9 mouse cellular contexts compared by ENCODE assay signal in the genomic region with DNA sequence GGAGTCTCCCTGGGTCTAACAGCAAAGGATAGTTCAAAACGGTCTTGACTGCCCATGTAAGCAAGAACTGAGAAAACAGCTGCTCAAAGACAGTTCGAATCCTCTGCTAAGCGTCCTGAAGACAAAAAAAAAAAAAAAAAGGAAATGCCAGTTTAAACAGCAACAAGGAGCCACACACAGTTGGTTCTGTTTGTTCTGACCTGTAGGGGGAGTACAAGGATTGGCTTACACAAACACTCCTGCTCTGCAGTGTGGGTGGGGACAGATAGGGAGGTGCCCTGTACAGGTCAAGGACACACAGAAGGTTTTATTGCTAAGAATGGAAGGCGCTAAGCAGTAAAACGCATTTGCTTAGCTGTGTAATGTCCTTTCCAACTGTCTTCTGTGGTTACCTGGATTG. TPM values are rescaled to one million over a fixed set of nuclear protein-coding genes. Genes with fewer than 3 reads are reported as not detected.
DNase-seq lines count a peak whose midpoint lies in the region; ATAC-seq and TF ChIP-seq lines count a peak whose summit lies in the region.
"Had no signal": no experiment of that assay in that cellular context is flagged by ENCODE, and none has a peak within 500 bp of the region (broad histone marks: within the 10 kb centered on the region; RNA-seq: fewer than 3 reads in every experiment).

No protein-coding gene starts in this region.

- DNase-seq in gastrocnemius, postnatal 14 days, result peak; percentile 6
- no peak for DNase-seq in gastrocnemius, adult 8-10 months (ENCODE audit: low spot score in 2 of 2)
- peak; percentile 52 for DNase-seq in adrenal gland, adult 8-10 months
- peak; percentile 45 for DNase-seq in heart, postnatal 0 days (ENCODE audit: low spot score)
- no peak for DNase-seq in liver, embryonic 11.5 days (ENCODE audit: low spot score)
- DNase-seq in spleen, postnatal 36 days (ENCODE audit: low spot score in 2 of 2), result peak; percentile 66 to 74
- DNase-seq in left cerebral cortex, adult 18-20 months (ENCODE audit: low spot score in 2 of 2), result no peak

- no peaks in the 10 kb centered on the region for H3K4me1 ChIP-seq in heart, postnatal 0 days (ENCODE audit: control insufficient read depth, insufficient read depth)
- no peaks in the 10 kb centered on the region for H3K4me1 ChIP-seq in liver, embryonic 11.5 days (replicated peaks; ENCODE audit: control insufficient read depth, insufficient read depth, low read length)

- no peaks in the 10 kb centered on the region for H3K9me3 ChIP-seq in heart, postnatal 0 days (replicated peaks; ENCODE audit: control insufficient read depth, low read length)
- H3K9me3 ChIP-seq in liver, embryonic 11.5 days (ENCODE audit: control insufficient read depth, low read length), result no peaks in the 10 kb centered on the region
- H3K9me3 ChIP-seq: megakaryocyte, embryonic 14.5 days had no signal

- H3K4me2 ChIP-seq in heart, postnatal 0 days (ENCODE audit: low read depth, low read length), result no peak overlapping the region
- H3K4me2 ChIP-seq in liver, embryonic 11.5 days, result no peak overlapping the region

- H3K27ac ChIP-seq in heart, postnatal 0 days (ENCODE audit: low read depth), result no peak overlapping the region
- H3K27ac ChIP-seq in liver, embryonic 11.5 days (ENCODE audit: low read depth, low read length), result no peak overlapping the region

- TF ChIP-seq EP300 in heart, postnatal 0 days (IDR thresholded peaks at IDR 0.05; ENCODE audit: low read depth), result no peak

- WGBS in heart, postnatal 0 days, result 29% methylated on average over 5 of the region's 5 CpGs
- 24% methylated on average over 5 of the region's 5 CpGs for WGBS in liver, embryonic 11.5 days

- no peak overlapping the region for H3ac ChIP-seq in C2C12 (ENCODE audit: control insufficient read depth, insufficient read length, low read depth)

- H3K27me3 ChIP-seq in C2C12 (ENCODE audit: control insufficient read depth, insufficient read depth, insufficient read length), result no peaks in the 10 kb centered on the region
- H3K27me3 ChIP-seq in heart, postnatal 0 days (ENCODE audit: control insufficient read depth, insufficient read depth, low read length), result no peaks in the 10 kb centered on the region
- H3K27me3 ChIP-seq in liver, embryonic 11.5 days (replicated peaks; ENCODE audit: control insufficient read depth, insufficient read depth, low read length), result no peaks in the 10 kb centered on the region

- no peak overlapping the region for H3K4me3 ChIP-seq in C2C12 (ENCODE audit: insufficient read depth, poor library complexity, severe bottlenecking)
- no peak overlapping the region for H3K4me3 ChIP-seq in heart, postnatal 0 days (ENCODE audit: low read depth, low read length)
- no peak overlapping the region for H3K4me3 ChIP-seq in liver, embryonic 11.5 days (ENCODE audit: low read depth, low read length)
- H3K4me3 ChIP-seq: megakaryocyte, embryonic 14.5 days had no signal

- peak; percentile 54 for TF ChIP-seq CTCF in C2C12 (IDR thresholded peaks at IDR 0.05; ENCODE audit: control insufficient read depth, insufficient read depth, insufficient read length)
- TF ChIP-seq CTCF in heart, postnatal 0 days (IDR thresholded peaks at IDR 0.05; ENCODE audit: low read depth), result peak; percentile 75

- no peaks in the 10 kb centered on the region for H3K79me3 ChIP-seq in C2C12 (ENCODE audit: low read depth)

- H3K79me2 ChIP-seq in C2C12 (ENCODE audit: control insufficient read depth, insufficient read depth), result no peaks in the 10 kb centered on the region

- no peaks in the 10 kb centered on the region for H3K36me3 ChIP-seq in C2C12 (ENCODE audit: control insufficient read depth, insufficient read depth)
- H3K36me3 ChIP-seq in heart, postnatal 0 days (replicated peaks; ENCODE audit: control insufficient read depth, insufficient read depth, low read length), result no peaks in the 10 kb centered on the region
- no peaks in the 10 kb centered on the region for H3K36me3 ChIP-seq in liver, embryonic 11.5 days (ENCODE audit: control insufficient read depth, insufficient read depth, low read length)

- H3K9ac ChIP-seq in heart, postnatal 0 days (replicated peaks; ENCODE audit: low read depth, low read length), result no peak overlapping the region
- no peak overlapping the region for H3K9ac ChIP-seq in liver, embryonic 11.5 days (ENCODE audit: low read depth, low read length)

- intact Hi-C loops in gastrocnemius, postnatal 14 days (cut with DNase I; ENCODE audit: low total_unique reads), result no loop called here

- peak; percentile 82 for ATAC-seq in heart, postnatal 0 days (ENCODE audit: insufficient read depth, low read depth)
- ATAC-seq in liver, embryonic 11.5 days (replicated peaks; ENCODE audit: low FRiP score), result peak; percentile 87

TF ChIP-seq in C2C12, 6 proteins besides CTCF, POLR2A, EP300 and RAD21:
- TF ChIP-seq MYOD1 (IDR thresholded peaks at IDR 0.05; ENCODE audit: control insufficient read depth, insufficient read length, low read depth) (no peak), MYOG (IDR thresholded peaks at IDR 0.05; ENCODE audit: control insufficient read depth, extremely low read depth, insufficient read length) (no peak), USF1 (IDR thresholded peaks at IDR 0.05; ENCODE audit: low read depth) (no peak), CEBPB (IDR thresholded peaks at IDR 0.05; ENCODE audit: low read depth) (no peak), FOSL1 (IDR thresholded peaks at IDR 0.05; ENCODE audit: insufficient read depth, low read length, poor library complexity, severe bottlenecking) (no peak), MAX (IDR thresholded peaks at IDR 0.05) (no peak)
TF ChIP-seq in C2C12: peak in this region for 0.

RNA-seq across cellular contexts. Expression of gene Itsn2, which starts 20.6 kb away (rescaled TPM):
- total RNA-seq in gastrocnemius, postnatal 14 days (2021), result 10 to 100 TPM; 20.5 to 21.2 TPM
- total RNA-seq in gastrocnemius, adult 8-10 months (2022), result 10 to 100 TPM; 19.5 to 22.2 (median 21.1) TPM
- polyA plus RNA-seq in C2C12 (2012; fragmentation: generic; extraction: Trizol), result 7.9 TPM
- 10 to 100 TPM; 55.7 to 74.2 (median 67.1) TPM for total RNA-seq in adrenal gland, adult 8-10 months (2022)
- total RNA-seq in heart, postnatal 0 days (2014; rRNA removed; ENCODE audit: low replicate concordance), result 39.7 and 44.3 TPM in 2 replicates
- 19.6 and 22.7 TPM in 2 replicates for polyA plus RNA-seq in heart, postnatal 0 days (2015; fragmentation: Nextera tagmentation; extraction: Ambion mirVana)
- polyA plus RNA-seq in liver, embryonic 11.5 days (2014; fragmentation: Nextera tagmentation; extraction: Ambion mirVana), result 43.0 and 43.7 TPM in 2 replicates
- 10 to 100 TPM; 72.4 to 74.2 TPM for total RNA-seq in left cerebral cortex, adult 18-20 months (2021)

RNA-seq across cellular contexts. Expression of gene Gm3625, which starts 20.9 kb away (rescaled TPM):
- not detected for total RNA-seq in gastrocnemius, postnatal 14 days (2021)
- total RNA-seq in gastrocnemius, adult 8-10 months (2022), result not detected
- not detected for polyA plus RNA-seq in C2C12 (2012; fragmentation: generic; extraction: Trizol)
- total RNA-seq in adrenal gland, adult 8-10 months (2022), result not detected
- total RNA-seq in heart, postnatal 0 days (2014; rRNA removed; ENCODE audit: low replicate concordance), result not detected in 2 replicates
- not detected in 2 replicates for polyA plus RNA-seq in heart, postnatal 0 days (2015; fragmentation: Nextera tagmentation; extraction: Ambion mirVana)
- polyA plus RNA-seq in liver, embryonic 11.5 days (2014; fragmentation: Nextera tagmentation; extraction: Ambion mirVana), result not detected in 2 replicates
- total RNA-seq in left cerebral cortex, adult 18-20 months (2021), result not detected

Comparison
In these comparisons a context has a peak if more than half of its experiments do, and no peak if none do; other contexts are left out.
1. DNase-seq: peak in gastrocnemius, postnatal 14 days (single experiment), adrenal gland, adult 8-10 months (single experiment), heart, postnatal 0 days (single experiment) and spleen, postnatal 36 days (2 of 2); none in gastrocnemius, adult 8-10 months (0 of 2), liver, embryonic 11.5 days (single experiment) and left cerebral cortex, adult 18-20 months (0 of 2).